Mouse (Mus musculus): ENCODE data around the gene Utp14b. TPM values are rescaled to one million over a fixed set of nuclear protein-coding genes. Genes with fewer than 3 reads are reported as not detected.

Gene Utp14b
- 0.01 and 0.02 TPM in 2 replicates for polyA plus RNA-seq (2012)

DNA sequence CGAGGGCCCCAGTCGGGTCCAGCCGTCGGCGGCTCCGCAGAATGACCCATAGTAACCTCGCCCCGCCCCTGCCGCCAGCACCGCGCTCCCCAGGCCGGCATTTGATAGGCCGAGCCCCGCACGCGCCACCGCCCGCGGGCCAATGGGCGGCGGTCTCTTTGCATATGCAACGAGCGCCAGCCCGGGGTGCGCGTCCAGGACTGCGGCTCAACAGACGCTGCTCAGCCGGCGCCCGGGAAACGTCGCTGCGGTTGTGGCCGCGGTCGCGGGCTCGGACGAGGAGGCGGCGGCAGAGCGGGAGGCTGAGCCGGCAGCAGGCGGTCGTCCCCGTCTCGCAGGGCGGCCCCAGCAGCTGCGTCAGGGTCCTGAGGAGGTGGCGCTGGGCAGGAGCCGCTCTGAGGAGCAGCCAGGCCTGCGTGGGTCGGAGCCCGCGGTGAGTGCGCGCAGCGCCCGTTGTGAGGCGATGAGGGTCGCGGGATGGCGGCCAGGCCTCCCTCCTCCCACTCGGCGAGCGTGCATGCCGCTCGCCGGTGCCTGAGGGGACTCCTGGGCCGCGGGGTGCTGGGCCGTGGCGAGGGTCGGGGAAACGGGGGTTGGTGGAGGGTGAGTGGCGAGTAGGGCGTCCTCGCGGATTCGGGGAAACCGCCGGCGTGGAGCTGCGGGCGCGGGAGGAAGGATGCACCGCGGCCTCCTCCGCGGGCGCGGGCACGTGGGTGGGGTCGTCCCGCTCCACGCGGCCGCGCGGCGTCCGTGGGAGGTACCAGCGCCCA is at the start of gene Utp14b, which contains the start of gene Acsl3:
TSS of gene Utp14b (plus strand) at position 368 of the 770 bp plus-strand sequence.
TSS of gene Acsl3 (plus strand) at position 155 of the 770 bp plus-strand sequence.
- no peaks in the 10 kb centered on the region for H3K27me3 ChIP-seq (ENCODE audit: control insufficient read depth)
- no peak for TF ChIP-seq GATA1 (IDR thresholded peaks at IDR 0.05; ENCODE audit: low read length)
- H3K9me3 ChIP-seq (ENCODE audit: control insufficient read depth, low read length) = no peaks in the 10 kb centered on the region
- peaks cover 38% of the 10 kb centered on the region for H3K4me1 ChIP-seq (ENCODE audit: control insufficient read depth)
- H3K36me3 ChIP-seq (ENCODE audit: control insufficient read depth) = no peaks in the 10 kb centered on the region
- peak within 1 kb of the TSS; percentile 92 for H3K4me3 ChIP-seq (replicated peaks)

DNA sequence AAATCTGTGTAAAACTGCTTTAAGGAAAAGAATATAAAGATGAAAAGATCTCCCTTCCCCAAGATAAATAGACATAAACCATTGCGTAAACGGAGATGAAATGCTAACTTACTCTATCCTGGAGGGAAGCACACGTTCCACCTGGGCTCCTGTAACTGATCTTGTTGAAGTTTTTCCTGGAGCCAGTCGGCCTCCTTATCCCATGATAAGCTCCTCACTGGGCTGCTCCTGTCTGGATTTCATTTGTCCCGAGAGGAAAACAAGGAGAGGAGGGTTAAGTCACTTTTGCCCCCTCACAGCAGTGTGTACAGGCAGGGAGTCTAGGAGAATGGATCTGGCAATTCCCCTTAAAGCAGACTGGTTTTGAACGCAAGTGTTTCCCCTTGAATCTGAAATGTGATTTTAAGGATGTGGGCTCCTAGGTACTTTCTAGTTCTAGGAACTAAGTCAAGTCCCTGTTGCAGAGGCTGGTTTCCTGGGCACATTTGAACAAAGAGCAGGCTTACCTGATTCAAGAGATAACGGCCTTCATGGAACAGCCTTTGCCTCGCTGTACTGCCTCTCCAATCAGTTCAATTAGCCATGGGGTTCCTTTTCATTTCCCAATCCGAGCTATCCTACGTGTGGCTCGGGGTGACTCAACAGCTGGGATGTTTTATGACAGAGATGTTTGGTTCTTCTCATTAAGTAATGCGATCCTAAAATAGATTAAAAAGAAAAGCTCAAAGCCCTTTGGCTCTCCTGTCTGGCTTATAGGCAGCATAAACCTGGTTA is 48.5 kb upstream of the Utp14b start:
- H3K27me3 ChIP-seq (ENCODE audit: control insufficient read depth) = no peaks in the 10 kb centered on the region
- no peaks in the 10 kb centered on the region for H3K4me1 ChIP-seq (ENCODE audit: control insufficient read depth)
- no peaks in the 10 kb centered on the region for H3K36me3 ChIP-seq (ENCODE audit: control insufficient read depth)
- TF ChIP-seq TAL1 (IDR thresholded peaks at IDR 0.05; ENCODE audit: low read length) = no peak
- no peak for TF ChIP-seq GATA1 (IDR thresholded peaks at IDR 0.05; ENCODE audit: low read length)
- H3K4me3 ChIP-seq (replicated peaks) = no peak overlapping the region
- H3K9me3 ChIP-seq (ENCODE audit: control insufficient read depth, low read length) = no peaks in the 10 kb centered on the region

DNA sequence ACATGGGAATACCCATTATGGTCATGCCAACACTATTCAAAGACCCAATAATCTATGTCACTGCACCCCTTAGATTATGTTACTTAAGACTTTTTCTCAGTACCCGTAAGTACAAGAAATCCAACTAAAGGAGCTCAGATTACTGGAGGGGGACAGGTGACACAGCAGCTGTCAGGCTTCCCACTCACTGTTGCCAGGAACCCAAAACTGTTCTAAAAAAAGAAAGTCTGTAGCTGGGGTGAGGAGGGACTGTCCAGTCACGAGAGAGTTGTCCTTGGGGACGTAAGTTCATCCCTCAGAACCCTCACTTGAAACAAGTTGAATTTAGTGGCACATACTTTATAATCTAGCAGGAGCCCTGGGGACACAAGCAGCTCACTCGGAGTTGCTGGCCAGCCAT is 46.8 kb upstream of the Utp14b start:
- Histone ChIP-seq H3K36me3 (ENCODE audit: control insufficient read depth) (no peaks in the 10 kb centered on the region), H3K9me3 (ENCODE audit: control insufficient read depth, low read length) (no peaks in the 10 kb centered on the region), H3K27me3 (ENCODE audit: control insufficient read depth) (no peaks in the 10 kb centered on the region), H3K4me3 (replicated peaks) (no peak overlapping the region), H3K4me1 (ENCODE audit: control insufficient read depth) (no peaks in the 10 kb centered on the region)
- TF ChIP-seq GATA1 (IDR thresholded peaks at IDR 0.05; ENCODE audit: low read length) = no peak
- no peak for TF ChIP-seq TAL1 (IDR thresholded peaks at IDR 0.05; ENCODE audit: low read length)

DNA sequence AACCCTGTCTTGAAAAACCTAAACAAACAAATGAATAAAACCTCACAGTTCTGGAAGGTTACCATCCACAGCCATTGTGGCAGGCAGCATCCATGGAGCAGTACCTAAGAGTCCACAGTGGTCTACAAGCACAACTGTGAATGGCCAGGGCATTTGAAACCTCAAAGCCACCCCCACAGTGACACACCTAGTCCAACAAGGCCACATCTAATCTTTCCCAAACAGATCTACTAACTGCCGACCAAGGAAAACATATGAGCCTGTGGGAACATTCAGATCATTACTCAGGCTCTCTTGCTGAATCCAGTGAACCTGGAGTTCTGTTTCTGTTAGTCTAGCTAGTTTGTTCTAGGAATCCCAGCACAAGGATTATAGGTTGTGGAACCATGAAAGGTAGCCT is 44.9 kb upstream of the Utp14b start:
- Histone ChIP-seq H3K4me3 (replicated peaks) (no peak overlapping the region), H3K27me3 (ENCODE audit: control insufficient read depth) (no peaks in the 10 kb centered on the region), H3K36me3 (ENCODE audit: control insufficient read depth) (no peaks in the 10 kb centered on the region), H3K9me3 (ENCODE audit: control insufficient read depth, low read length) (no peaks in the 10 kb centered on the region), H3K4me1 (ENCODE audit: control insufficient read depth) (no peaks in the 10 kb centered on the region)
- TF ChIP-seq TAL1 (IDR thresholded peaks at IDR 0.05; ENCODE audit: low read length) (no peak), GATA1 (IDR thresholded peaks at IDR 0.05; ENCODE audit: low read length) (no peak)

DNA sequence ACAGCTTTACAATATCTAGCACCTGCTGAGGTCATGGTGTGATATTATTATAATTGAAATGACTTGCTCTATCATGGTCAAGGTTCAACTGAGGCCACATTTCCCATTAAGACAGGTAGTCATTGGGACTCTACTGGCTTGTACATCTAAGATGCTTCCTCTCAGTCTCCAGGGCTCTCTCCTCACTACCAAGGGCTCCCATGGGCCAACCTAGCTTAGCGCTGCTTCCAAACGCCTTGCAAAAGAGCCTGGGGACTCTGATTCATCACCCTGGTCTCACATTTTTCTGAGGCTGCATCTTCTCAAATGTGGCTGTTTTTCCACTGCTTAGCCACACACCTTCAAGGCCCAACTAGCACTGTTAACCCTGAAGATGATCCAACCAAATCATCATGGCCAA is 33.5 kb upstream of the Utp14b start:
- TF ChIP-seq GATA1 (IDR thresholded peaks at IDR 0.05; ENCODE audit: low read length) = no peak
- no peak for TF ChIP-seq TAL1 (IDR thresholded peaks at IDR 0.05; ENCODE audit: low read length)
- Histone ChIP-seq H3K4me1 (ENCODE audit: control insufficient read depth) (no peaks in the 10 kb centered on the region), H3K36me3 (ENCODE audit: control insufficient read depth) (no peaks in the 10 kb centered on the region), H3K4me3 (replicated peaks) (no peak overlapping the region), H3K27me3 (ENCODE audit: control insufficient read depth) (no peaks in the 10 kb centered on the region), H3K9me3 (ENCODE audit: control insufficient read depth, low read length) (no peaks in the 10 kb centered on the region)

DNA sequence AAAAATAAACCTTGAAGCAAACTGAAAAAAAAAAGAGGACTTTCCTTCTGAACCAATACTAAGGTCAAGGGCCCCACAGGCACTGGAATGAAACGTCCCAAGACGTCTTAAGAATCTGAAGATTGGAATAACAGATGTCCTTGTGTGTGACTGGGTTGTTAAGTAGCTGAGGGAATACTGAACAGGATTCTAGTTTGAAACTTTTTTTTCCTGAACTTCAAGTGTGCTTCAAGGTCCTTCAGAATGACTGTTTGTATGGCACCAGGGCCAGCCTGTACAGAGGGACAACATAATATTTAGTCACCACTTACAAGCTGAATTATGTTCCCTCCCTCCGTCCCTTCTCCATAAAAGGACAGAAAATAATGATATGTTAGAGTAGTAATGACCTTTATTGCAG is 23.4 kb upstream of the Utp14b start:
- no peaks in the 10 kb centered on the region for H3K4me1 ChIP-seq (ENCODE audit: control insufficient read depth)
- H3K36me3 ChIP-seq (ENCODE audit: control insufficient read depth) = no peaks in the 10 kb centered on the region
- no peaks in the 10 kb centered on the region for H3K9me3 ChIP-seq (ENCODE audit: control insufficient read depth, low read length)
- H3K4me3 ChIP-seq (replicated peaks) = no peak overlapping the region
- H3K27me3 ChIP-seq (ENCODE audit: control insufficient read depth) = no peaks in the 10 kb centered on the region
- no peak for TF ChIP-seq TAL1 (IDR thresholded peaks at IDR 0.05; ENCODE audit: low read length)
- no peak for TF ChIP-seq GATA1 (IDR thresholded peaks at IDR 0.05; ENCODE audit: low read length)

DNA sequence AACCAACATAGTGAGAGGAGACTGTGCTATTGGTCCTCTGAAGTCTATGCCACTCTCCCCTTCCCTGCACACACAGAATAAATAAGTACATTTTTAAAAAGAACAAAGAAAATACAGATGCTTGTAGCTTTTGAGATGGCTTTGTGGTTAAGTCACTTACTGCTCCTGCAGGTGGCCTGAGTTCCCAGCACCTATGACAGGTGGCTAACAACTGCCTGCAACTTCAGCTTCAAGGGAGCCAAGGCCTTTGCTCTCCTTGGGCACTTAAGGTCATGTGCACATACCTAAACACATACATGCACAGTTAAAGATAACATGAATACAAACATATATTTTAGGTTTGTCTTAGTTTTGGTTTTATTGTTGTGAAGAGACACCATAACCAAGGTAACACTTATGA is 17.0 kb upstream of the Utp14b start:
- no peaks in the 10 kb centered on the region for H3K36me3 ChIP-seq (ENCODE audit: control insufficient read depth)
- no peak overlapping the region for H3K4me3 ChIP-seq (replicated peaks)
- no peaks in the 10 kb centered on the region for H3K27me3 ChIP-seq (ENCODE audit: control insufficient read depth)
- TF ChIP-seq GATA1 (IDR thresholded peaks at IDR 0.05; ENCODE audit: low read length) = no peak
- TF ChIP-seq TAL1 (IDR thresholded peaks at IDR 0.05; ENCODE audit: low read length) = no peak
- H3K9me3 ChIP-seq (ENCODE audit: control insufficient read depth, low read length) = no peaks in the 10 kb centered on the region
- no peaks in the 10 kb centered on the region for H3K4me1 ChIP-seq (ENCODE audit: control insufficient read depth)

DNA sequence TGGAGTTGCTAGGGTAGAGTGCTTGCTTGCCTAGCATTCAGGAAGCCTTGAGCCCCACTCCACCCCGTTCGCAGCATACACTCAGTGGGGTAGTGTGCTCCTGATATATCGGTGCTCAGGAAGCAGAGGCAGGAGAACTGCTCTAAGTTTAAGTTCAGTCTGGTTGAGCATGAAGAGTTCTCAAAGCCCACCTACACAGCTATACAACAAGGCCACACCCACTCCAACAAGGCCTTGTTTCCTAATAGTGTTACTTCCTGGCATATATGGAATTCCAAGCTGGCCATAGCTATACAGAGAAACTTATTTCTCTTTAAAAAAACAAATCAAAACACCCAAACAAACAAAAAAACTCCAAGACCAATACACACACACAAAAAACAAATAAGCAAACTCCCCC is 16.0 kb upstream of the Utp14b start:
- no peaks in the 10 kb centered on the region for H3K4me1 ChIP-seq (ENCODE audit: control insufficient read depth)
- TF ChIP-seq GATA1 (IDR thresholded peaks at IDR 0.05; ENCODE audit: low read length) (no peak), TAL1 (IDR thresholded peaks at IDR 0.05; ENCODE audit: low read length) (no peak)
- no peaks in the 10 kb centered on the region for H3K27me3 ChIP-seq (ENCODE audit: control insufficient read depth)
- H3K36me3 ChIP-seq (ENCODE audit: control insufficient read depth) = no peaks in the 10 kb centered on the region
- no peak overlapping the region for H3K4me3 ChIP-seq (replicated peaks)
- H3K9me3 ChIP-seq (ENCODE audit: control insufficient read depth, low read length) = no peaks in the 10 kb centered on the region

DNA sequence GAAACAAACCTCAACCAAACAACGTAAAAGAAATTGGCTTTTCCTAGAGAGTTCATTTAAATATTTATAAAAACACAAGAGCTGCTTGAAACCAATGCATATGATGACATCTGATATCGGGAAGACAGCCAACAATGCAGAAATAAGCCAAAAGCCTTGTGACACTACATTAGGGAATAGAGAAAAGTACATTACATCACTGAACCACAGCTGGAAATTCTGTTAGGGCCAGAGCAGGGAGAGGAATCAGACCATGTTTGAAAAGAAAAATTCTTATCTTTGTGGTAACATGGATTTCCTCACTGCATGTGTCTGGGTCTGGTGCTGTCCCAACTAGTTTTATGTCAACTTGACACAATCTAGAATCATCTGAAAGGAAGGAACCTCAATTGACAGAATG is 15.6 kb upstream of the Utp14b start:
- Histone ChIP-seq H3K4me1 (ENCODE audit: control insufficient read depth) (no peaks in the 10 kb centered on the region), H3K9me3 (ENCODE audit: control insufficient read depth, low read length) (no peaks in the 10 kb centered on the region), H3K36me3 (ENCODE audit: control insufficient read depth) (no peaks in the 10 kb centered on the region), H3K4me3 (replicated peaks) (no peak overlapping the region), H3K27me3 (ENCODE audit: control insufficient read depth) (no peaks in the 10 kb centered on the region)
- TF ChIP-seq TAL1 (IDR thresholded peaks at IDR 0.05; ENCODE audit: low read length) (no peak), GATA1 (IDR thresholded peaks at IDR 0.05; ENCODE audit: low read length) (no peak)

Data from erythroblast, embryonic 14.5 days (primary cell).